Mouse (Mus musculus) gonadal fat pad, adult 2 months (tissue): ENCODE data around the gene Scaf4. TPM values are rescaled to one million over a fixed set of nuclear protein-coding genes. Genes with fewer than 3 reads are reported as not detected.
"Not testable (repeated sequence)": the region's sequence is repeated elsewhere in the genome, so short reads cannot be mapped to it uniquely, and the experiment has no call there.

Experiments used
- DNase-seq: peaks from one replicate; pipeline ENCODE4 v3.0.0-alpha.2; 2012; ENCODE audit warnings: low read depth
- polyA plus RNA-seq: library from polyadenylated mRNA; depleted of rRNA; stranded (reverse); fragments of >200 nt; gene quantifications from 2 replicates; pipeline ENCODE4 v1.2.3, GENCODE M21; 2012

Gene Scaf4
- polyA plus RNA-seq, 1 experiment: 30.0 TPM

DNA sequence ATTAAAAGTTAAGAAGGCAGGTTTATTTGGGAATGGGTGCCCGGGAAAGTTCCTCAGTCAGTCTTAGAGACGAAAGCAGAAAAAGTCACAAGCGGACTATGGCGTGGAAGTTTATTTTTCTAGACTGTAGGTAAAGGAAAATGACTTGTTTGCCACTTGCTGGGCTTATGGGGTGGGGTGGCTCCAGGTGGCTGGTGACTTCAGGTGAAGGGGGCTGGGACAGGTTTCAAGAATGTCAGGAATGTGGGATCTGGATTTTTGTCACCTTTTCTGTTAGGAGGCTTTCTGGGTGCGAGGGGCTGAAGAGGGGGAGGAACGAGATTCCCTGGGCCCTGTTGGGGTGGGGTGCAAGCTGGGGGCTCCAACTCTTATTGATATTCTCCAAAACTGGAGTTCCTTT is 7.4 kb upstream of the Scaf4 start:
- no peak for DNase-seq

DNA sequence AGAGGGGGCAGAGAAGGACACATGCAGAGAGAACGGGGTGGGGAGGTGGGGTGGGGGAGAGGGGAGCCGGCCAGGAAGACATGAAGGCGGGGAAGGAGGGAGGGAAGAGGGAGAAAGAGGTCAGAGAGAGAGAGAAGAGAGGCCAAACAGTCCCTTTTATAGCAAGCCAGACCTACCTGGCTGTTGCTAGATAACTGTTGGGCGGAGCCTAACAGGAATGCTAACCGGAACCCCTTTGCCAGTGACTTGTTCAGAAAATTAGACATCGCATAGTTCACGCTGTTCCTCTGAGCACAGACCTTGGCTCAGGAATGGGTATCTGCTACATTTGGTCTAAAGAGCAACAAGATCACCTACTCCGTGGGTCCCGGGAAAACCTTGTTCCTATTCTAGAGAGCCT is 6.7 kb upstream of the Scaf4 start:
- DNase-seq: no peak

DNA sequence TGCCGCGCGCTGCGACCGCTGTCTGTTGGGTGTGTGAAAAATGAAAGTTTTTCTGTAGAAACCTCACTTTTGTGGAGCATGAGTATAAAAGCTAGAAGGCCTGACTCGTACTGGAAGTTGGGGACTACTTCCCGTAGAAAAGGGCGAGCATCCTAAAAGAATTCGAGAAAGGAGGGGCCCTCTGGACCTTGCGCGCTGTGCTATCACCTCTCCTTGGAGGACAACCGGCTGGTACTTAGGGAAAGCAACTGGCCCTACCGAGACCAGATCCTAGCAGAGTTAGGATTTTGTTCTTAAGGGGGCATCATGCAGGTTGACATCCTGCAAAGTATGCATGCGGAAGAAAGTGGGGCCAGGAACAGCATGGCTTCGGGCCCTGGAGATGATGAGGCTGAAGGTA is 613 bp upstream of the Scaf4 start:
- DNase-seq: no peak

DNA sequence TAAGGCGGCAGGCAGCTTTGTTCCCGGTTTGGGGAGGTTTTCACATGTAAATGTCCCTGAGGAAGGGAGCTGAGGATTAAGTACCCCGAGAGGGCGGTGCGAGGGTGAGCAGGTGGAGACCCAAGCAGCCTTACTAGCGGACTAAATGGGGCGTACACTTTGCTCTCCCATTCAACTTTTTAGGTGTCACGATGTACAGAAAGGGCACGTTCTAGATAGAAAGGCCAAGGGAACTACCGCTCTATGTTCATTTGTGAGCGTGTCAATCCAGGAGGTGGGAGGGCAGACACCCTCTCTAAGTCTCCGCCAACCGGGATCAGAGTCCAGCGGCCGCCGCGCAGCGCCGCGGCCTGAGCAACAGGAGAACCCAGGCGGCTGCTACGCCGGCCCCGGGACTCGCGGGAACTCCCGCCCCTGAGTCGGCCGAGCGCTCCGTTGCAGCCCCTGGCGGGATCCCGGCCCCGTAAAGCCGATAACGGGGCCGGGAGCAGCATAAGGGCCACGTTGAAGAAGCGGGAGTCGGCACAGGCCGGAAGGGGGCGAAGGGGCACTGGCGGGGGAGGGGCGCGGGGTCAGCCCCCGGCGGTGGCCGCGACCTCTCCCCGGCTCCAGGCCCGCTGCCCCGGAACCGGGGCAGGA is 918 bp downstream of the Scaf4 start:
- DNase-seq: no peak

DNA sequence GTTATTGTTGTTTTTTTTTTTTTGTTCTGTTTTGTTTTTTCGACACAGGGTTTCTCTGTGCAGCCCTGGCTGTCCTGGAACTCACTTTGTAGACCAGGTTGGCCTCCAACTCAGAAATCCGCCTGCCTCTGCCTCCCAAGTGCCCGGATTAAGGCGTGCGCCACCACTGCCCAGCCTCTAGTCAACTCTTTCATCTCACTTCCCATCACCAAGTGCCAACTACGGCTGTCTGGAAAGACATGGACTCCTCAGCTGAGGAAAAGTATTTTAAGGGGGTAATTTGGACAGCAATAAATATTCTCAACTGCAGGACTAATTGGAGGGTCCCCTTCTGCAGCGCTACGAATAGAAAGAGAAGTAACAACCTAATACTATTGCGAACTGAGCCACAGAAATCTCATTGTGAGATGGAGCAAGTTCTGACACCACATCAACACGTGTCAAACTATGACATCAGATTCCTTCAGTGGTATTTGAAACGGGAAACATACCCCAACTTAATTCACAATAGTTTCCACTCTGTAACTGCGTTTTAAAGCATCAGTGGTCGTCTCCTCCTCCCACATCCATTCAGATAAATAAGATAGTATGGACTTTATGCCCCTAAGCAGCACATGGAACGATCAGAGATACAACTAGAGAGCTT is 1.6 kb downstream of the Scaf4 start:
- no peak for DNase-seq

DNA sequence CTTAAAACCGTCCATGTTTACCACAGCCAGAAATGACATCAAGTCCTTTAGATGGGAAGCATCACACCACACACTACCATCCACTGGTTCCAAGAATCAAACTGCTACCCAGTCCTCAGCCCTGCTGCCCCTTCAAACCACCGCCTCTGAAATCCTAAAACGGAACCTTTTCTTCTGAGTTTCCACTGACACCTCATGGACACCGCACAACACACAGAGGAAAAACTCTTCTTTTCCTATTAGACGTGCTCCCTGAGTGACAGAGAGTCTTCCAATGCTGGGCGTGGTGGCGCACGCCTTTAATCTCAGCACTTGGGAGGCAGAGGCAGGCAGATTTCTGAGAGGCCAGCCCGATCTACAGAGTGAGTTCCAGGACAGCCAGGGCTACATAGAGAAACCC is 2.9 kb downstream of the Scaf4 start:
- DNase-seq: no peak

DNA sequence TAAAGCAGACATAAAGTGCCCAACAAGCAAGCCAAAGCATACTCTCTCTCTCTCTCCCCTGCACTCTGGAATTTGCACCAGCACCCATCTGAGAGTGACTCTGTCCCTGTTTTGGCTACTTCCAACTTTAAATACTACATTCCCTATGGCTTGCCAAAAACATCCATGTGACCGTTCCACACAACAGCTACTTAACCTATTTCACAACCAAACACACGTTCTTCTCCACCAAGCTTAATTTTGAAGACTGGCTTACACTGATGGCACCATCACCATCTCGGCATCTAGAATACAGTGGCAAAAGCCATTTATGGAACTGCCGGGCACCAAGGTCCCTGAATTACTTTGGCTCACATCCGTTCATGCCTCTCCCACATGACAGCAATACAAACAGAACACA is 3.3 kb downstream of the Scaf4 start:
- no peak for DNase-seq

DNA sequence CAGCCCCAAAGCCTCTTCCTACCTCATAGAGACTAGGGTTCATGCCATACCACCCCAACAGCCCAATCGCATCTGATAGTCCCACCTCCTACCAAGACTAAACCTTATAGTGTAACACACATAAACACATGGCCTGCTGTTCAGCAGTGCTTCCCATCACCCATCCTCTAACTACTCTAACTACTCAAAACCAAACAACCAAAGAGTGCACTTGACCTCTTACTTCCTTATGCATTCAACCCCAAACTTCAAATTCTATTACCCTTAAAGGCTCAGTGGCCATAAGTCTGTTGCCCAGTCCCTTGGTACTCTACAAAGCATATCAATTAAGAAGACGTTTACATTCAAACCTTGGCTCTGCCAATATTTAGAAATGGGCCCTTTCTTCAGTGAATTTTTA is 3.8 kb downstream of the Scaf4 start:
- DNase-seq: no peak

DNA sequence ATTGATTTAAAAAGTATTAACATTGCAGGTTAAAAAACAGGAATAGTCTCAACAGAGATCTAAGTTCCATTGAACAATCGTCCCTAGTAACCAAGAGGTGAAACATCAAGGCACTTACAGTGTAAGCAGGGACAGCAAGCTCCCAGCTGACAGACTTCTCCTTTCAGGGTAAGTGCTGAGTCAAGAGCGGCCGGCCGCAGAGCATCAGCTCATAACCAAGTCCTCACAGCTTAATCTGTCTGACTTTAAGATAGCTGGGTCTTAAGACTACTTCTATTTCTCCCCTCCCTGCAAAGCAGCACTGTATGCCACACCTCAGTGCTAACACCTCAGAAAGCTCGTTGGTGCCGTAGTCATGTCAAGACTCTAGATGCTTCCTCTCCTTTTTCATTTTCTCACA is 5.2 kb downstream of the Scaf4 start:
- DNase-seq: no peak

DNA sequence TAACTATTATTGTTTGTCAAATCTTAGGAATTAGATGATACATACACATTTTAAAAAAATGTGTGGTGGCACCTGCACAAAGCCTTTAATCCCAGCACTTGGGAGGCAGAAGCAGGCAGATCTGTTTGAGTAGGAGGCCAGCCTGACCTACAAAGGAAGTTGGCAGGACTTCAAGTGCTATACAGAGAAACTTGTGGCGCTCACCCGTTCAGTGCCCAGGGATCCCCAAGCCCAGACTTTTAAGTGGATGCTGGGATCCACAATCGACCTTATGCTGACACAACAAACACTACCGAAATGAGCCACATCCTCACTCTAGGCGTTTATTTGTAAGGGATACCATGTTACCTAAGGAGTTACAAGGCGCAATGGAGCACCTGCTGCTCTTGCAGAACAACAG is 8.8 kb downstream of the Scaf4 start:
- DNase-seq: no peak

DNA sequence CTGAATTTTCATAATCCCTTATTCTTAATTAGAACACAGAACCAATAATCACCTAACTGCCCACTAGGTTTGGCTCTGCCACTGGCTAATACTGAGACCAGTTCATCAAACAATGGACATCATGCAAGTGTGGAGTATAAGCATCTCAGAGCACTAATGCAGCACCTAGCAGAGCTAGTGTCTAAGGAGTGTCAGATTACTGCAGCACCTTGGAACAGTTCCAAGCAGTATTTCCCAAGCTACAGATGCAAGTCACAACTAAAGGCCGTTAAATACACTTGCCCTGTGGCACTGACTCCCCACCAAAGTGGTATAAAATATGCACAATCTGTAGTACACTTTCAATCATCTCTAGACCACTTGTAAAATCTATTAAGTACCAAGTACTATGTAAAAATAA is 17.7 kb downstream of the Scaf4 start:
- no peak for DNase-seq

DNA sequence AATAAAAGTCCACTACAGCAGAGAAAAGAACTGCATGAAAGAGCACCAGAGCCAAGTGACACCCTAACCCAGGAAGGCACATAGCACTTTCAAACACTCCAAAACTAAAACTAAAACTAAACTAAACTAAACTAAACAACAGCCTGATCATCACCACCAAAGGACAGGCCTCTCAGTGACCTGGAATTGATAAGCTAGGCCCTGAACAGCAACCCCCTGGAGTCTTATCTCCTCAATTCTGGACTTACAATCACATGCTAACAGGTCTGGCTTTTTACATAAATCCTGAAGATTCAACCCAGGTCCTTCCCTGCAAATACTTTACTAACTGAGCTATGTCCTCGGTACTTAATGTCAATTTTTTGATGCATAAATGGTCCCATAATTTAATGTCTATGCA is 19.2 kb downstream of the Scaf4 start:
- no peak for DNase-seq

DNA sequence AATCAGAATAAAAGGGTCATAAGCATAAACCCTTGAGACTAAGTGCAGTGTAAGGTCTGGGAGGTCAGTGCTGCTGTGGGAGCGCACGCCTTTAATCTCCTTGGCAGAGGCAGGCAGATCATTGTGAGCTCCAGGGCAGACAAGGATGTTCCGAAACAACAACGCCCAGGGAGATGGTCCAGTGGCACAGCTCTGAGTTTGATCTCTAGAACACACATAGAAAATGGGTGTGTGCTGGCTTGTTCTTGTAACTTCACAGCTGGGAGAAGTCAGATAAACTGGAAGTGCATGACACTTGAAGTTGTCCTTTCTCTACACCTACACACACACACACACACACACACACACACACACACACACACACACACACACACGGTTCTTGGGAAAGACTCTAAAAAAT is 20.3 kb downstream of the Scaf4 start:
- DNase-seq: no peak

DNA sequence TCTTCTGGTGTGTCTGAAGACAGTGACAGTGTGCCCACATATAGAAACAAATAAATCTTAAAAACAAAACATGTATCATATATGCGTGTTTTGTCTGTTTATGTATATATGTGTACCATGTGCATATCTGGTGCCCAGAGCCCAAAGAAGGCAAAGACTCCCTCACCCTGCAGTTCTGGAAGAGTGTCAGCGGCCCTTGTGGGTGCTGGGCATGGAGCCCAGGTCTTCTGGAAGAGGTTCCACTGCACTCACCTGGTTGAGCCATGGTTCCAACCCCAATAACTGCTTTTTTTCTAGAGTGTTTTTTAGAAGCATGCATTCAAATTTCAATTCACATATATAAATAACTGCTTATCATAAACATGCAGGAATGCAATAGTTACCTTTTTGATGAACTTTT is 22.5 kb downstream of the Scaf4 start:
- DNase-seq: no peak

DNA sequence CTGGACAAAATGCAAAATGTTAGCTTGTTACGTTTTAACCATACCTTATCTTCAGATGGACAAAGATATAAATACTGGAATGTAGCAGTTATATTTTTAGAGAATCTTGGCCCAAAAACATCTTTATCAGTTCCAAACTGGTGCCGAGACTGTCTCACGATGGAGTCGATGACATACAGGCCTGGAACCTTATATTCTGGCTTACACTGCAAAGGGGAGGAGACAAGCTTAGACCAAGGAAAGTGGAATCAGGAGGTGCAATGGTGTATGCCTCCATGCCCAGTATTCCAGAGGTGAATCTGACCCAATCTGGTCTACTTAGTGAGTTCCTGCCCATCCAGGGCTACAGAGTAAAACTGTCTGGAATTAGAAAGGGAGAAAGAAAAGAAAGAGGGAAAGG is 24.2 kb downstream of the Scaf4 start:
- no peak for DNase-seq

DNA sequence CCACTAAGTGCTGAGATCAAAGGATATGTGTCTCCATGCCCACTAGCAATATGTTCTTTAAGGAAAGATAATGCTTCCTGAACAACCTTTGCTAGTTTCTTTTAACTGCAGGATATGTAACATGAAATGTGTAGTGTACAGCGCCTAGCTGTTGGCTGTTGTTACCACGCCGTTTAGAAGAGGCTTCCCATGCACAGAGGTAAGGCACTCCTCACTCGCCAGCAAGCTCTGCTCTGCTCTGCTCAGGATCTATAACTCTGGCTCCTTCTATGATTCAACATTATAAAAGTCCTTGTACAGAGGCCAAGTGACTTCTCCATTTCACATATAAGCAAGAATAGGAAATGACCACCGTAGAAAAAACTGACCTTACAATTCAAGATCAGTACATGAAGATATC is 24.7 kb downstream of the Scaf4 start:
- DNase-seq: no peak

DNA sequence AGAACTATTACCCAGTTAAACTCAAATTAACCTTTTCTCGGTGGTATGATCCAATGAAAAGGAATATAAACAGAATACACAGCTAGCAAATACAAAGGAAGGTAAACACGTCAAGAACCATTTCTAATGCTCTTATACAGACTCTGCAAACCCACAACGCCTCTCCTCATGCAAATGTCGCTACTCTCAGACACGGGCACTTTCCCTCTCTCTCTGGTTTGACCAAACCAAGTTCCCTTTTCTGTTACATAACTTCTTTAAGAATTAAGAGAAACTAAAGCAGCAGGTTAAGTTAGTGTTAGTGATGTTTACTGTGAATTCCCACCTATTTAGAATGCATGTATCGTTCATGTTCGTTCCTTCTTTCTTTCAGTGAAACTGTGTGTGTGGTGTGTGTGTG is 25.4 kb downstream of the Scaf4 start:
- no peak for DNase-seq

DNA sequence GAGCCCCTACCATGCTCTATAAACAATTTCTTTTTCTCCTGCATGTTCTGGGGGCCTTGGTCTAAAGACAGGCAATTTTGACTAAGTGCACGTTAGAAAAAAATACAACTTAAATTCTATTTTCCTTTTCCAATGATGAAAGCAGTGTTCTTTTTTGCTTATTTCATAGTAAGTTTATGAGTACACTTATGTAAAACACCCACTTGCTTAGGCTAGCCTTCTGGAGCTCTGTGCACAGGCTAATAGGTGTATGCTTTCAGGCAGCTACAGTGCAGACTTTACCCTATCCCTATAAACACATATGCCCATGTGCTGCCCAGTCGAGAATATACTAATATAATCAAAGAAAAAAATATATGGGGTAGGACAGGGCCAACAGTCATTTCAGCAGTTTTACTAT is 31.8 kb downstream of the Scaf4 start:
- DNase-seq: no peak

DNA sequence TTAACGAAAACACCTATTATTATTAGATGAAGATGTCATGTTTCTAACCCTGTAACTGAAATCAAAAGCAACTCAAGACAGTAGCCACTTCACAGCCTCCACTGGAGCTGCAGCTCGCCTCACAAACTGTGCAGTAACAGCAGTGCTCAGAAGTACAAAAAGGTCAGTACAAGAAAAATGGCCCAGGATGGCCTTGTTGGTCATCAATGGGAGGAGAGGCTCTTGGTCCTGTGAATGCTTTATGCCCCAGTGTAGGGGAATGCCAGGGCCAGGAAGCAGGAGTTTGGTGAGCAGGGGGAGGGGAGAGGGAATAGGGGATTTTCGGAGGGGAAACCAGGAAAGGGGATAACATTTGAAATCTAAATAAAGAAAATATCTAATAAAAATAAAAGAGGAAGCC is 33.0 kb downstream of the Scaf4 start:
- not testable (repeated sequence) for DNase-seq

DNA sequence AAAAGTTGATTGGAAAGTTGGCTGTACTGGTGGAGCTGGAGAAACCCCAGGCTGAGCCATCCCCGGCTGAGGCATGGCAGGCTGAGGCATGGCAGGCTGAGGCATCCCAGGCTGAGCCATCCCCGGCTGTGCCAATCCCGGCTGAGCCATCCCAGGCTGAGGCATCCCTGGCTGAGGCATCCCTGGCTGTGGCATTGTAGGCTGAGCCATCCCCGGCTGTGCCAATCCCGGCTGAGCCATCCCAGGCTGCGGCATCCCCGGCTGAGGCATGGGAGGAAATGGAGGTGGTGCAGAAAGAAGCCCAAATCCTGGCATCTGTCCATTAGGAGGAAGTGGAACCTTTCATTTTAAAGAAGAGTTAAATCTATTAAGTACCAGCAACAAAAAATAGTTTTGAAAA is 34.2 kb downstream of the Scaf4 start:
- no peak for DNase-seq

DNA sequence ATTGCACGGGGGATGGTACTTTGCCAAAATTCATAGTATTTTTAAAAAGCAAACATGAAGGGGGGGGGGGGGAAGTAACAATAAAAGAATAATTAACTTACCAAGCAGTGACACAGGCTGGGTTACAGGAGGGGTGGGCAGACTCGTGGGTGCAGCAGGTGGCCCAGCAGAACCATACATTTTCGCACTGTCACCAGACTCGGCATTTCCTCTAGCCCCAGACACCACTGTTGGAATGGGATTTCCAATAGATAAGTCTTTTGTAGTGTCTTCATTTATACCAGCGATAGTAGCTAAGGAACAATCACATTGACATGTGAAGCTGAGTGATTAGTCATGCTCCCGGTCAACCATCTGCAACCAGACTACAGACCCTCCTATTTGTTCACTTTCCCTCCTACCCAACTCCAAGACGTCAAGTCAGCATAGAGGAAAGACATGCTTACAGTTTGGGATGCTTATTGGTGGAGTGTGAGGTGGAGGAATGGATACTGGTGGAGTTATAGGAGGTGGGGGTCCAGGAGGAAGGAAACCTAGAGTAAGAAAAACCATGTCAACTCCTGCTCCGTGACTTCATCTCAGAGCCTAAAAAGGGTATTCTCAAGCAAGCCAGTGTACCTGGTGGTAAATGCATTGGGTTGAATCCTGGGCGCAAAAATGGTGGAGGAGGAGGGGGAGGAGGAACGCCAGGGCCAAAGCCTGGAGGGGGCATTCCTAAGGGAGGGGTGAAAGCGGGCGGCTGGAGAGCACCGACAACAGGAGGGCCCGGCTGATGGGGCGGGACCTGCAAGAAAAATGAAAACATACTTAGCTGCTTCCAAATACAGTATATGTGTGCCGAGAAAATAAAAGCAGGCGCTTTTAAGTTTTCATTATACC is 41.6 kb downstream of the Scaf4 start:
- DNase-seq: no peak

DNA sequence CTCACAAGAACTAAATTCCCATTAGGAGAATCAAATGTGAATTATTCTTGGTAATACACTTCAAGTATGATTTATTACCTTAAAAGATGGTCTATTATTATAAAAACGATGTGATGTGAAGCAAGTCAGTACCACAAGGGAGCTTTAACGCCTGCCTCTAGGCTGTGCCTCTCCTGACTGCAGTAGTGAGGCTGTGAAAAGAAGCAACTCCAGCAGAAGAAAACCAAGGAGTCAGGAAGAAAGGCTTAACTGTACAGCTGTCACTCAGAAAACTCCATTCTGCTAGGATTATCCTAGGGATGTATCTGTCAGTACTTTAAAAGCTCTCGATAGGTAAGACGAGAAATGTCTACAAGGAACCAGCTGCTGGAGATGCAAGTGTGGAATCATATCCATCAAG is 42.4 kb downstream of the Scaf4 start:
- no peak for DNase-seq

DNA sequence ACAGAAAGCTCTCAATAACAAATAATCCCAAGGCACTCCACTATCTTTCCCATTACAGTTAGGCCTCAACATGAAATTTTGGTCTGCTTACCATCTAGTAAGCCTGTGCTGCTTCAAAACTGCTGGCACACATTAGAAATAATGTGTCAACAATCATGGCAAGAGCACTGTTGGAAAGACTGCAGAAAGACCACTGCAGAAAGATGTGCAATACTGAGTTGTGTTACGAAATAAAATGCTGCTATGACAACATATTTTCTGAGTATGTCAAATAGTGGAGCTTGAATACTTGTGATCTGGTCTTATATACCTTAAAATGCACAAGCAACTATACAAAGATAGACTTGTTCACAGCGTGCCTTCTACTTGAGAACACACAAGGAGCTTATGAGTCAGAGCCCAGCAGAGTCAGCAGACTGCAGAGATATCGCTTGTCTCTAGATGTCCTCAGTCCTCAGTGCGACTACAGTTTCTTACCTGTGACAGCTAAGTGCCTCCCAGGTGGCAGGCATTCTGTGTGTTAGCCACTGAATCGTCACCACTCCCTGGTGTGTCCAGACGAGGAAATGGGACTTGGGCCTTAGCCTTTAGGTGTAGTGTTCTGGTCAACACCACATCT is 45.1 kb downstream of the Scaf4 start:
- no peak for DNase-seq
